Mouse (Mus musculus): ENCODE measurements around the gene Stambpl1.

DNA sequence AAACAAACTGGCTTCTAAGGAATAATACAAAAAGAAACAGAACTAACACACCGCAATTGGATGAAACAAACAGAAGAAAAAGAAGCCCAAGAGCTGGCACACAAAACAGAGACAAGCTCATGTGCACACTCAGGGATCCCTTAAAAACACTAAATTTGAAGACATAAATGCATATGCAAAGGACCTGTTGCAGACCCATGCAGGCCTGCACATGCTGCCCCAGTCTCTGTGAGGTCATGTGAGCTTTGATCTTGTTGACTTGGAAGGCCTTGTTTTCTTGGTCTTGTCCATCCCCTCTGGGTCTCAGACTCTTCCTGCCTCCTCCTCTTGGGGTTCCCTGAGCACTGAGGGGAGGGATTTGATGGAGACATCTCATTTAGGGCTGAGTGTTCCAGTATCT, 96.7 kb downstream of the Stambpl1 start:
- TF ChIP-seq CTCF (IDR thresholded peaks at IDR 0.05; ENCODE audit: low read depth, low read length) (no peak), EP300 (IDR thresholded peaks at IDR 0.05; ENCODE audit: insufficient read depth, low read depth, low read length) (no peak)
